Mouse (Mus musculus) kidney, postnatal 25 days (tissue): ENCODE results near the gene Fam214b.

Source experiments
- DNase-seq, 2 experiments: peaks; one replicate each; pipeline ENCODE4 v3.0.0; 2021; ENCODE audit warnings: mixed read lengths in 2 of 2

The Fam214b gene

DNA sequence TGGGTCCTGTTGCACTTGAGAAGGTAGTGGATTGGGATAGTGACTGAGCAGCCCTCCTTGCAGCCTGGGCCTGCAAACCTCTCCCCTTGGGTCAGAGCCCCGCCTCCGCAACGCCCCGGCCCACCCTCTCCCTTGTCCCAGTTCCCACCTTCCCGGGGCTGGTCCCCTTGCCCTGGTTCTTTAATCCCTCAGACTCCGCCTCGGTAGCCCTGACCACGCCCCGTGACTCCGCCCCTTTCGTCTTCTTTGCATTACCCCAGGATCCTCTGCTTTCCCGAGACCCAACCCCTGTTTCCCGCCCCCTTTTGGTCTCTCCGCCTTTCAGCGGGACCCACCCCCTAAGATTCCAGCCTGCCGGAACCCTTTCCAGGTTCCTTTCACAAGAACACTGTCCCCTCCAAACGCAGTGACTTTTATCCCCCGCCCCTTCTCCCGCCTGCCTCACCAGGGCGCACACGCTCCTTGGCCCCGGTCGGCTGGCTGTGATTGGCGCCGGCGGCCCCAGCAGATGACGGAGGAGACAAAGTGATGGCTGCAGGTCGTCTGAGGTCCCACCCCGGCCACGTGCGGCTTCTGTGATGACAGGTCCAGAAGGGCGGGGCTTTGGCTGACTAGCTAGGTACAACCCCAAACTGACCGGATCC lies at the start of gene Fam214b:
TSS of gene Fam214b (minus strand) at position 562 of the 644 bp plus-strand sequence.
- DNase-seq: peak; percentile 99 to 100

DNA sequence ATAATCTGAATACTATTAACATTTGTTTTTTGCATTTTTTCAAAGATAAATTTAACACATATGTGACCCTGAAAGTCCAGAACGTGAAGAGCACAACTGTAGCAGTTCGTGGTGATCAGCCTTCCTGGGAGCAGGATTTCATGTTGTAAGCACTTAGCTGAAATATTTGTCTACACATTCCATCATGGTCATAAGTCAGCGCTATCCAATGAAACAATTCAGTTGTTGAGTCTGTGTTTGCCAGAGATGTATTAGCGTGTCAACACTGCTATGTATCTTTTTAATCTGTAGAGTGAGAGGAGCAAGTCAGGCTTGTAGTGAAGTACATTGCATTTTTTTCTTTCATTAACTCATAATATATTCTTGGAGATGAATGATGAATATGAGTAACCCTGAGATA lies 45.2 kb upstream of the Fam214b start:
- no peak for DNase-seq

DNA sequence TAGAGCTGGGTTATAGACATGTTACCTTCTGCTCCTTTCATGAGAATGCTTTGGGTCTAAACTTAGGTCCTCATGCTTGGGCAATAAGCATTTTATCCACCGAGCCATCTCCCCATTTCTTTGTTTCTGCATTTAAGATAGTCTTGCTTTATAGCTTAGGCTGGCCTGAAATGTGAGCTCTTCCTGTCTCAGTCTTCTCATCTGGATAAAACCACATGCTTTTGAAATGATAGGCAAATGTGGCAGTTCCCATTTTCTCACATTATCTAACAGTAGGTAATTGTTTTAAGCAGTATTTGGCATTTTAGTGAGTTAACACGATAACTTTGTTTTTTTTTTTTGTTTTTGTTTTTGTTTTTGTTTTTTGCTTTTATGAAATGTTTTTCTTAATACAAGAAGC lies 43.9 kb upstream of the Fam214b start:
- DNase-seq: no peak

DNA sequence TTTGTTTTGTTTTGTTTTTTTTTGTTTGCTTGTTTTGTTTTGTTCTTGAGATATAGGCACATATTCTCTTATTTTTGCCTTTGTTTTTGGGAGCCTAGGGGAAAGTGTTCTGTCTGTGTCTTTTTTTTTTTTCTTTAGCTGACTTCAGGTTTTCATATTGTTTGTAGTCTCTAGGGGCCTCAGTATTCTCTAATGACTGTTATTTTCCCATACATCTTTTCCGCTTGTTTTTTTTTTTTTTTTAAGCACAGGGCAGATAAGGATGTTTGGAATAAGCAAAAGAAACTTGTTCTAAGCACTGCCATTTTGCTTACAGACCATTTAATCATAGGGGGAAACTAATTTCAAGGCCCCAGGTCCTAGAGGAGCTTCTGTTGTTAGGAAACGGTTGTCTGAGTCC lies 36.4 kb upstream of the Fam214b start:
- no peak for DNase-seq

DNA sequence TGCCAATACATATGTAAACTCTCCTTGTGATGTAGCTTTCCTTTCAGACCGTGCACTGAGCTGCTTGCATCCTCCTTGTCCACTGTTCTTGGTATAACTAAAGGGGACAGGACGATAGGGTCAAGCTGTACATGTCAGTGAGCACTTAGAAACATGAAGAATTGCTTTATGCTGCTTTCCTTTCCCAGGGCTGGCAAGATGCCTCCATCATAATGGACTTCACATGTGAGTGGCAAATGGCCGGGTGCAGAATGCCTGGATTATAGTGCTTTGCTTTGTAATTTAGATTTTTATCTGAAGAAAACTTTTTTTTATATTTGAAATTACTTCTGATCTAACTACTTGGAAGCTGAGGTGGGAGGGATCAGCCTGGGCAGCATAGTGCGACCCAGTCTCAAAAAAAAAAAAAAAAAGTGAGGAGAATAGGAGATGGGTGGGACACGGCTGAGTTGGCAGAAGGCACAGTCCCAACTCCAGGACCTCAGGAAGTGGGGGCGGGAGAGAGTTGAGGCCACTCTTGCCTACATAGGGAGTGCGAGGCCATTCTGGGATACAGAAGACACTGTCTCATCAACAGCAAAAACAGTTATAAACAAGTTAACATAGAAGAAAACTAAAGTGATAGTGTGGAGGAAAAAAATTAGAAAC lies 32.2 kb upstream of the Fam214b start:
- DNase-seq: peak; percentile 25 to 35

DNA sequence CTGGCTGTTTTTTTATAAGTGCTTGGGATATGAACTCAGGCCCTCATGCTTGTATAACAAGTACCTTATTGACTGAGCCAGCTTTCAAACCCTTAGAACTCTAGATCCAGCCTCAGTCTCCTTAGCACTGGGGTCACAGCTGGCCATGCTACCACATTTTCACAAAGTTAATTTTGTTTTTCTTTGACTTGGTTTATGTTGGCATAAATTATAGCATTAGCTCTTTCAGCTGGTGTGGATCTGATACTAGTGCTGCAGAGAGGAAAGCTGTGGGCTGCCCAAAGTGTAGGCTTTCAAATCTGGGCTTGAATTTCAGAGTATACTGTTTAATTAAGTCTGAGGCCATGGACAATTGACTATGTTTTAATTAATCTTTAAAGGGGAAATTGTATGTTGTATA lies 28.9 kb upstream of the Fam214b start:
- DNase-seq: no peak

DNA sequence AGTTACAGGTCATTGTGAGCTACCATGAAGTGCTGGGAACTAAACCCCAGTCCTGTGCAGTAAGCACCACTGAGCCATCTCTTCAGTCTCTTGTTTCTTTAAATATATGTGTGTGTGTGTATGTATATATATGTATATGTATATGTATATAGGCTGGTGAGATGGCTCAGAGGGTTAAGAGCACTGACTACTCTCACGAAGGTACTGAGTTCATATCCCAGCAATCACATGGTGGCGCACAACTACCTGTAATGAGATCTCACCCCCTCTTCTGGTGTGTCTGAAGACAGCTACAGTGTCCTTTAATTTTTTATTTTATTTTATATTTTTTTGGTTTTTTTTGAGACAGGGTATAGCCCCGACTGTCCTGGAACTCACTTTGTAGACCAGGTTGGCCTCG lies 19.5 kb upstream of the Fam214b start:
- DNase-seq: no peak

DNA sequence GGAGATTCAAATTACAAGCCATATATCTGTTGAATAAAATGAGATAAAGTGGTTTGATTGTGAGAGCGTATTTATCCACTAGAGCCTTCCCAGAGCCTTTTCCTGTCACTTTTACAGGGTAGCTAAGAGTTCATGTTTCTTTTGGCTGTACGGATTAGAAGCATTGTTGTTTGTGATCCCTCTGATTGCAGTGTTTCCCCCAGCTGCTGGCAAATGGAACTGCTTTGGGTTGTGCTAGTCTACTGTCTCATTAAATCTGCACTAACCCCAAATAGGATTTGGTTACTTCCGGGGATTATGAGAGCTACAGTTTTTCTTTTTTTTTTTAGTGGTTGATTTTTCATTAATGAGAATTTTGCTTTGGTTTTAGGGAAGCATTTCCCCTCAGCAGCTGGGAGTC lies 14.3 kb upstream of the Fam214b start:
- no peak for DNase-seq

DNA sequence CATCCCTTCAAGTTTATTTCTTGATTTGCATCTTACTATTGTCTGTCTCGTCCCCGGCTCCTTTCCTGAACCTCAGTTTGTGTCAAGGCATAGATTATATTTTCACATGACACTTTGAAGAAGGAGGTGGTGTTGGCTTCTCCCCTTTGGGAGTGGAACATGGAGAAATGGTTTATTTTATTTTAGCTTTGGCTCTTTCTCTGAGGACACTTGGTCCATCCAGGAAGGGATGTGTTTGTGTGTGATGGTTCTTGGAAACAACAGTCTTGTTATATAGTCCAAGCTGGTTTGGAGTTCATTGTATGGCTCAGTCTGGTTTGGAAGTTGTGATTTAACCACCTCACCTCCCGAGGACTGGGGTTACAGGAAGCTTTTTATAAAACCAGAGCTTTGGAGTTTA lies 13.7 kb upstream of the Fam214b start:
- DNase-seq: no peak

DNA sequence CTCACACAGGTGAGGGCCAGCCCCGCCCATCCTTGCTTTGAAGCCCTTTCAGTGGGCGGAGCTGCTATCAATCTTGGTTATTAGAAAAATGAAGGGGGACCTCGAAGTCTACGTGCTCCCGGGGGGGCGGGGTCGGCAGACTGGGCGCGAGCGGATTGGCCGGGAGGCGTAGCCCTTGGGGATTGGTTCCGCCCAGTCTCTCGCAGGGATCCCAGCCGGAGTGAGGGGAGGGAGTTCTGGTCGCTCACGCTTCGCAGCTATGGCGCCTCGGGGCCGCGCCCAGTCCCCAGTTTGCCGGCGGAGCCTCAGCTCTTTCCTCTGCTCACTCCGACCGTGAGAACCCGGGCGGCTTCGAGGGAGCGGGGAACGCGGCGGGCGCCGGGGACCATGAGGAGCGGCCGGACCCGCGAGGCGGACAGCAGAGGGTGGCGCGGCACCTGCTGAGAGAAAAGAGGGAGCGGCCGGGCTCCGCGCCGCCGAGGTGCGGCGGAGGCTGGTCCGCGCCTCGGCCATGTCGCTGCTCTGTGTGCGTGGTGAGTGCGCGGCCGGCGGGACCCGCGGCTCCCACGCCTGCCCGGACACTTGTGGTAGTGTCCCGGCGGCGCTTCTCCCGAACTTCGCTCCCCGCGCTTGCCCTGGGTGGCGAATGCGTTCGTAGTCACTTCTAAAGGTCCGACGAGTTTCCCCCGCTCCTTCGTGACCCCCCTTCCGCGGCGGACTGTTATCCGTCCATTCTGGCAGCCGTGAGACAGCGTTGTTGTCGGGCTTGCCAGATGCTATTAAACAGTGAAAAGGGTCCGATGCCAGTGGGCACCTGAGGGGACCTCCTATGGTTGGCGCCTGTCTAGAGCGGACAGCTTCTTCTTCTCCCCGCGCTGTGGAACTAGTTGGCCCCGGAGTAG lies 13.0 kb upstream of the Fam214b start, which contains the start of gene Unc13b:
TSS of gene Unc13b (plus strand) at position 201 of the 902 bp plus-strand sequence.
- DNase-seq: peak; percentile 96 to 98

DNA sequence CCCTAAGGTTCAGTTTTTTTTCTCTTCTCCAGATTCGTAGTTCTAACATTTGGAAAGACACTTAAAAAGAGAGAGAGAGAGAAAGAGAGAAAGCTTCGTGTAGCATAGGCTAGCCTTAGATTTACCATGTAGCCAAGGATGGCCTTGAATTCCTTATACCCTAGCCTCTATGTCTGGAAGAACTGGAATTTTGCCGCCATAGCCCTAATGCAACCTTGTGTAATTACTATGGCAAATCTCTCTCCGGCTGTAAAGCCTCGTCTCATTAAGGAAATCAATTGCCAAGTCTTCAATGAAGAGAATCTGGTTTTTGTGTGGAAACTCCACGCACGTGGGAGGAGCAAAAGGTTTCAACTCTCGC lies 12.4 kb upstream of the Fam214b start:
- no peak for DNase-seq

DNA sequence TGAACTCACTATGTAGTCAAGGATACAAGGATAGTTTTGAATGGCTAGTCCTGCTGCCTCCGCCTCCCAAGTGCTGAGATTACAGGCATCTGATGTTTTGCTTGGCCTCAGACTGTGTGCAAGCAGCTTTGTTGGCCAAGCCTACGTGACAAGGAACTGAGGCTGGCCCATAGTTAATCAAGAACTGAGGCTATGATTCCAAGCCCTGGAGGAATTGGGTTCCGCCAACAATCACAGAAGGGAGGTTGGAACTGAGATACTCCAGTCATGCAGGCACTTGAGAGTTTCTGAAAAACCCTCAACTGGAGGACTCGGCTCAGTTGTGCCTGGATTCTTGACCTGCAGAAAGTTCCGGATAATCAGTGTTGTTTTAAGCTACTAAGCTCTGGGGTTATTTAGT lies 11.6 kb upstream of the Fam214b start:
- no peak for DNase-seq

DNA sequence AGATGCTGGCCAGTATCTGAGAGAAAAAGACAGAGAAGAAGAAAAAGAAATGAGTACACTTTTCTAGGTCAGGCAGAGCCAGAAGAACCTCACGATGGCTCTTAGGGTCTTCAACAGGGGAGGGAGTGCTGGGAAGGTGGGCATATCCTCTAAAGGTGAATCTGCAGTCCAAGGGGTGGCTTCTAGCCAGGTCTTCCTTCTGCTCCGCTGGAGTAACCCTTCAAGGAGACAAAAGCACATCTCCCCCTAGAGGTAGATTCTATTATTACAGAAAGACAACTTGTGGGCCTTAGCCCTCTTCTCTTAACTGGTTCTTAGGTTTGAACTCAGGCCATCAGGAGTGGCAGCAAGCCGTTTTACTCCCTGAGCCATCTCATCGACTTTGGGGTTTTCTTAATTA lies 6.6 kb upstream of the Fam214b start:
- DNase-seq: peak; percentile 67 to 74

DNA sequence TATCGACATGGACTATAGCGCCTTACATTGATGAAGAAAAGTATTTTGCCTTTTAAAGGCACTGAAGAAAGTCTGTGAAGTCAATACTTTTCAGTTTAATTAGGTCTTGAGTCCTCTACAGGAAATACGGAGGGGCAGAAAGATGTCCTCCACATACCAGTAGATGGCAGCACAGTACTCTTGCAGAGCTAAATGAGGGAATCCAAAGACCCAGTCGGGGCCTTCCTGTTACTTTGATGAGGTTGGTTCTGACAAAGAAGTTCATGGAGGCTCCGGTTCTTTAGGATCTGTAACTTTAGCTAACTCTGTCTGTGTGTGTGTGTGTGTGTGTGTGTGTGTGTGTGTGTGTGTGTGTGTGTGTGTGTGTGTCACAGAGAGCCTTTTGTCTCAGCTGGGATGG lies 1.2 kb upstream of the Fam214b start:
- DNase-seq: peak; percentile 86

DNA sequence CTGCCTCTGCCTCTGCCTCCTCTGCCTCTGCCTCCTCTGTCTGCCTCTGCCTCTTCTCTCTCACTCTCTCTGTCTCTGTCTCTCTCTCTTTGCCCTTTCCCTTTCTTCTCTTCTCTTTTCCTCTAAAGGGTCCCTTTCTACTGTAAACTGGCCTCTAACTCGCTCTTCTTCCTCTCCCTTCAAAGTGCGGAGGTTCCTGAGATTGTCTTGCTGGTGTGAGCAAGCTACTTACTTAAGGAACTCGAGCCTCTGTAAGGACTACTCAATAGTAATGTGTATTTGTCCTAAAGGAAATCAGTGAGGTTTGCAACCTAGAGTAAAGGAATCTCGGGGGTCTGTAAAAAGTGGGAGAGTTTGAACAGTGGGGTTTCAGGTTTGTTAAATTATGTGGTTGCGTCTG lies 587 bp upstream of the Fam214b start:
- no peak for DNase-seq

DNA sequence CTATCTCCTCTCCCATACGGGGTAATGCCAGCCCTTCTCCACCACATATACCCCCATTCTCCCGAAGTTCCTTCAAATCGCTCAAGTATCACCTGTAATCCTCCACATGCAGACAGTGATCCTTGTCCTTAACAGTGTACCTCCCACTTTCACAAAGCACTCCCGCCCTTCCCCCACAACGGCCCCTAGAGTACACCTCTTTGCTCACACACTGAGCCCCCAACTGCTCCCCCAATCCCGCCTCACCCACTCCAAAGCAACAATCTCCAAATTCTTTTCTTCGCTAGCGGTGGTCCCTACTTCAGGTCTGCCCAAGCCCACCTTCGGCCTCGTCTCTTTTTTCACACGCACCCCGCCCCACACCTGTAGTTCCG lies 748 bp downstream of the Fam214b start:
- DNase-seq: peak in 1 of 2 experiments; percentile 49

DNA sequence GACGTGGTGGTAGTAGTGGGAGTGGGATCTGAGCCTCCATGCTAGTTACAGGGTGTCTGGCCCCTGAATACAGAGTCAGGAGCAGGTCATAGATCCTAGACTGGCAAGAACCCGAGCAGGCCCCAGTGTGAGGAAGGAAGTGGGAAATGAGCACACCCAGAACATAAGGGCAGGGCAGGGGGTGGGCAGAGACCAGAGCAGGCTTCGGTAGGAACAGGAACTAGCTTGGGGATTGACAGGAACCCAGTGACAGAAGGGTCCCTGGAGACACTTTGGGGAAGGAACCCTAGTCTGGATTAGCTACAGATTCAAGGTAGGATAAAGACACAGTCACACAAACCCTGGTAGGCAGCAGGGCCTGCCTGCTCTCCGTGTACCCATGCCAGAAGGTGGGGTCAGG lies 1.3 kb downstream of the Fam214b start:
- DNase-seq: peak; percentile 46 to 83

DNA sequence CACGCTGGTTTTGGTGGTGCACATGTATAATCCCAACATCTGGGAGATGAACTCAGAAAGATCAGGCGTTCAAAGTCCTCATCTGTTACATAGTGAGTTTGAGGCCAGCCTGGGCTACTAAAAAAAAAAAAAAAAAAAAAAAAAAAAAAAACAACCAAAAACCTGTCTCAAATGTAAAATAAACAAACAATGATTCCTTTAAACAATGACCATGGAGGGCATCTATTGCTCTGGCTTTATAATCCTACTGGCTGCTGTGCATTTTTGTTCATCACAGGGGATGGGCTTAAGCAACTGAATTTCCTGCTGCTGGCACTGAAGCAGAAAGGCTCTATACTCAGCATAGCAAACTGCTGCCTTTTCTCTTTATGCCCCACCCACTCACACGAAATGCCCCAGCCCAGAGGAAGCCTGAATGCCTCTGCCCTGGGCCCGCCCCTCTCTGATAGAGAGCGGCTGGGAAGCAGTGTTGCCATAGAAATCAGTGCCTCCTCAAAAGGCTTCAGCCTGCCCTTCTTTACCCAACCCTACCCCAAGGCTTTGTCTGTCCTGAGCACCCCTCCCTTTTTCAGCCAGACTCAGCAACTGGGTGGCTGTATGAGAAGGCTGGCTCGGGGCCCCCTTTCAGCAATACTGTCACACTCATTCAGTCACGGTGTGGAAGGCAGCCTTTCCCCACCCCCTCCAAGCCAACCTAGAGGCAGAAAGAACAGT lies 2.2 kb downstream of the Fam214b start:
- peak; percentile 72 to 86 for DNase-seq

DNA sequence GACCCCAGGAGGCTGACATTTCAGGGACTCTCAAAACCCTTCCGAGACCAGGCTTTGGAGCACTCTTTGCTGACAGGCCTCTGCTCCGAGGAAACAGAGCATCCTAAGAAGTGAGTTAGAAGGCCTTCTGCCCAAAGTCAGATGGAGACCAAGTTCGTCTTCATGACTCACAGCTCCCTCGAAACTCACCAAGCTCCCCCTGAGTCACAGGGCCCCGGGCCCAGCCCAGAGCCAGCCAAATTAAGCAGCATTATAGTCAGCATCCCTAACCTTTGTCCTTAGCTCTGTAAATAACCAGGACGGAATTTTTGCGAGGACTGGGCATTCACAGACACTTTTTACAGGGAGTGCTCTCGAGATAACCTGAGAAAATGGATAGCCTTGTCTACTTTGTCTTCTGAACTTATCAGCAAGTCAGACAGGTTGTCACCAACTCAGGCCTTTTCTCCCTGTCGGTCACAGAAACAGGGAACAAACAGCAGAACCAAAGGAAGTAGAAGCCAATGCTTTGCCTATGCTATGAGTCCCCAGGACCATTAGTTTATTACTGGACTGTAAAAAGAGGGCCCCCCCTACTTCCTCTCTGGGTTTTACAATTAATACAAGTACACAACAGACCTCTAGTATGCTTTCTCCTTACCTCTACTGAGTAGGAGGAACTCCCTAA lies 5.0 kb downstream of the Fam214b start:
- no peak for DNase-seq

DNA sequence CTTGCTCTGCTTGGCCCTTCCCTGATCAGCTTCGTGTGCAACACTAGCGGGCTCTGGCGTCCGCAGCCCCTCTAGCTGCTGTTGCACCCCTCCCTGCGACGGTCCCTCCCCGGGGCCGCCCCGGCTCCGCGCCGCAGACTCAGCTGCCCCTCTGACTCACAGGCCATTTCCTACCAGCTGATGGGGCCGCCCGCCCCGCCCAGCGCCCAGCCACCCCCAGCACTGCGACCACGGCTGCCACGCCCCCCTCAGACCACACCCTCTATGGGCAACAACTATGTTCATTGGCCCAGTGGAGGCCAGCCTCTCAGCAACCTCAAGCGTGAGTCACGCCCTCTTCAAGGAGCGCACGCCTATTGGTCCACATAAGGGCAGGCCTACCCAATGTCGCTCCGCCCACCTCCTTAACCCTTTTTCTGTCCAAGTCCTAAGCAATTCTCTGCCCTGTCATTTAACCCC lies 5.9 kb downstream of the Fam214b start:
- peak; percentile 98 to 100 for DNase-seq

DNA sequence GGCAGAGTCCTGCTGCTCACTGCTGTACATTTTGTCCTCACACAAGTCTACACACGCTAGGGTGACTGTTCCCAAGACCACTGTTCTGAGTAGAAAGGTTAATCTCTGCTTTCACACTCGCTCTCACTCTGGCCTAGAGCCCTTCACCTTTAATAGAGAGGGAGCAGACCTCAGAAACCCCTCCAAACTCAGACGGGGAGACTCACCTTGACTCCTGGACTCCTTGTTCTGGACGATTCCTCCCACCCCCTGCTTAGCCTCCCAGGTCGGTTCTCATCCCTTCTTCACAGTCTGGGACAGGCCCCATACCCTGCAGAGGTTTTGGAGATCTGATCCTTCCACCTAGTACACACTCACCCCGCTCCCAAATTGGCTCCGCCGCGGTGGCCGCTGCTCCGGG lies 6.4 kb downstream of the Fam214b start:
- no peak for DNase-seq
